Mouse (Mus musculus): ENCODE results near the gene Gadd45b. TPM values are rescaled to one million over a fixed set of nuclear protein-coding genes. Genes with fewer than 3 reads are reported as not detected.
A peak's percentile ranks its signal among the peaks of the same experiment; 100 is the strongest.

The Gadd45b gene
- polyA plus RNA-seq, 1 experiment from 2014 or later = 29.2 TPM

GRCm38 (mm10) chr10:80899591-80900317 lies 30.1 kb upstream of the Gadd45b start:
- Histone ChIP-seq H3K9ac (peak overlapping the region; percentile 87), H3K4me2 (peak overlapping the region; percentile 95), H3K4me1 (peaks cover 27% of the 10 kb centered on the region), H3K36me3 (peaks cover 44% of the 10 kb centered on the region), H3K9me3 (no peaks in the 10 kb centered on the region), H3K4me3 (peak overlapping the region; percentile 71), H3K27ac (replicated peaks) (peak overlapping the region; percentile 73), H3K27me3 (replicated peaks) (no peaks in the 10 kb centered on the region)
- 15% methylated on average over 25 of the region's 25 CpGs for WGBS
- ATAC-seq (ENCODE audit: extremely low read depth, insufficient number of reproducible peaks, low FRiP score, low TSS enrichment) = no peak

- ATAC-seq (ENCODE audit: extremely low read depth, insufficient number of reproducible peaks, low FRiP score, low TSS enrichment) = peak; percentile 88
- Histone ChIP-seq H3K4me1 (peaks cover 28% of the 10 kb centered on the region), H3K27ac (replicated peaks) (peak within 1 kb of the TSS; percentile 73), H3K9ac (peak within 1 kb of the TSS; percentile 87), H3K36me3 (peaks cover 52% of the 10 kb centered on the region), H3K4me2 (peak within 1 kb of the TSS; percentile 95), H3K4me3 (peak within 1 kb of the TSS; percentile 71), H3K27me3 (replicated peaks) (no peaks in the 10 kb centered on the region), H3K9me3 (no peaks in the 10 kb centered on the region)
- WGBS = under 1% methylated on average over 72 of the region's 72 CpGs
Observed at GRCm38 (mm10) chr10:80900318-80901247, 29.3 kb upstream of the Gadd45b start, which contains the start of gene Timm13. TSS of gene Timm13 (minus strand) at chr10:80900969.

- H3K4me2 ChIP-seq = peak overlapping the region; percentile 95
- H3K36me3 ChIP-seq = peaks cover 63% of the 10 kb centered on the region
- peak overlapping the region; percentile 33; the same call in 1 of the 2 replicates for H3K27ac ChIP-seq (replicated peaks)
- peak overlapping the region; percentile 41; the same call in 1 of the 2 replicates for H3K9ac ChIP-seq
- H3K27me3 ChIP-seq (replicated peaks) = no peaks in the 10 kb centered on the region
- no peaks in the 10 kb centered on the region for H3K9me3 ChIP-seq
- H3K4me3 ChIP-seq = peak overlapping the region; percentile 71
- H3K4me1 ChIP-seq = peaks cover 28% of the 10 kb centered on the region
- no peak for ATAC-seq (ENCODE audit: extremely low read depth, insufficient number of reproducible peaks, low FRiP score, low TSS enrichment)
- 89% methylated on average over 19 of the region's 19 CpGs for WGBS
Observed at GRCm38 (mm10) chr10:80901409-80902272, 28.2 kb upstream of the Gadd45b start.

- no peak overlapping the region for H3K9ac ChIP-seq
- H3K9me3 ChIP-seq = no peaks in the 10 kb centered on the region
- no peak overlapping the region for H3K4me2 ChIP-seq
- H3K4me3 ChIP-seq = no peak overlapping the region
- no peak overlapping the region for H3K27ac ChIP-seq (replicated peaks)
- 89% methylated on average over 9 of the region's 9 CpGs for WGBS
- no peak for ATAC-seq (ENCODE audit: extremely low read depth, insufficient number of reproducible peaks, low FRiP score, low TSS enrichment)
- peaks cover 28% of the 10 kb centered on the region for H3K4me1 ChIP-seq
- H3K36me3 ChIP-seq = peaks cover 67% of the 10 kb centered on the region
- H3K27me3 ChIP-seq (replicated peaks) = no peaks in the 10 kb centered on the region
Observed at GRCm38 (mm10) chr10:80902273-80902940, 27.5 kb upstream of the Gadd45b start.

GRCm38 (mm10) chr10:80903282-80903681 lies 26.6 kb upstream of the Gadd45b start:
- Histone ChIP-seq H3K4me2 (no peak overlapping the region), H3K9me3 (no peaks in the 10 kb centered on the region), H3K27ac (replicated peaks) (no peak overlapping the region), H3K9ac (no peak overlapping the region), H3K4me1 (peaks cover 20% of the 10 kb centered on the region), H3K4me3 (no peak overlapping the region), H3K36me3 (peaks cover 76% of the 10 kb centered on the region), H3K27me3 (replicated peaks) (no peaks in the 10 kb centered on the region)
- no peak for ATAC-seq (ENCODE audit: extremely low read depth, insufficient number of reproducible peaks, low FRiP score, low TSS enrichment)
- 88% methylated on average over 10 of the region's 10 CpGs for WGBS

- Histone ChIP-seq H3K36me3 (peaks cover 76% of the 10 kb centered on the region), H3K27me3 (replicated peaks) (no peaks in the 10 kb centered on the region), H3K4me2 (no peak overlapping the region), H3K27ac (replicated peaks) (no peak overlapping the region), H3K4me3 (no peak overlapping the region), H3K4me1 (peaks cover 16% of the 10 kb centered on the region), H3K9ac (peak overlapping the region; percentile 30; the same call in 1 of the 2 replicates), H3K9me3 (no peaks in the 10 kb centered on the region)
- WGBS = 73% methylated on average over 28 of the region's 28 CpGs
- no peak for ATAC-seq (ENCODE audit: extremely low read depth, insufficient number of reproducible peaks, low FRiP score, low TSS enrichment)
Observed at GRCm38 (mm10) chr10:80904004-80904693, 25.7 kb upstream of the Gadd45b start.

GRCm38 (mm10) chr10:80904709-80905108 lies 25.2 kb upstream of the Gadd45b start:
- Histone ChIP-seq H3K27ac (replicated peaks) (no peak overlapping the region), H3K9ac (peak overlapping the region; percentile 30; the same call in 1 of the 2 replicates), H3K4me1 (peaks cover 11% of the 10 kb centered on the region), H3K36me3 (peaks cover 76% of the 10 kb centered on the region), H3K4me2 (no peak overlapping the region), H3K4me3 (no peak overlapping the region), H3K27me3 (replicated peaks) (no peaks in the 10 kb centered on the region), H3K9me3 (no peaks in the 10 kb centered on the region)
- WGBS = 92% methylated on average over 11 of the region's 11 CpGs
- no peak for ATAC-seq (ENCODE audit: extremely low read depth, insufficient number of reproducible peaks, low FRiP score, low TSS enrichment)

- Histone ChIP-seq H3K27ac (replicated peaks) (no peak overlapping the region), H3K4me1 (peaks cover 10% of the 10 kb centered on the region; the same call in 1 of the 2 replicates), H3K4me2 (no peak overlapping the region), H3K9me3 (no peaks in the 10 kb centered on the region), H3K27me3 (replicated peaks) (no peaks in the 10 kb centered on the region), H3K4me3 (no peak overlapping the region), H3K36me3 (peaks cover 83% of the 10 kb centered on the region), H3K9ac (no peak overlapping the region)
- ATAC-seq (ENCODE audit: extremely low read depth, insufficient number of reproducible peaks, low FRiP score, low TSS enrichment) = no peak
- 91% methylated on average over 22 of the region's 22 CpGs for WGBS
Observed at GRCm38 (mm10) chr10:80909375-80910162, 20.3 kb upstream of the Gadd45b start.

- Histone ChIP-seq H3K9me3 (no peaks in the 10 kb centered on the region), H3K4me3 (no peak overlapping the region), H3K9ac (no peak overlapping the region), H3K4me2 (no peak overlapping the region), H3K36me3 (peaks cover 70% of the 10 kb centered on the region), H3K27ac (replicated peaks) (no peak overlapping the region), H3K4me1 (peaks cover 15% of the 10 kb centered on the region), H3K27me3 (replicated peaks) (no peaks in the 10 kb centered on the region)
- WGBS = 88% methylated on average over 4 of the region's 4 CpGs
- no peak for ATAC-seq (ENCODE audit: extremely low read depth, insufficient number of reproducible peaks, low FRiP score, low TSS enrichment)
Observed at GRCm38 (mm10) chr10:80911354-80911753, 18.5 kb upstream of the Gadd45b start.
